Mouse (Mus musculus): ENCODE measurements around the gene Cntn1.

GRCm38 (mm10) chr15:92132936-92133335 lies 82.0 kb downstream of the Cntn1 start:
- no peak for TF ChIP-seq CTCF (IDR thresholded peaks at IDR 0.05; ENCODE audit: borderline replicate concordance, insufficient read depth, low read length)
- TF ChIP-seq POLR2A (IDR thresholded peaks at IDR 0.05; ENCODE audit: low read depth, low read length) = no peak

All from embryonic fibroblast, embryonic 13.5 days (primary cell).